Mouse (Mus musculus) embryo, embryonic 10 days (tissue): Measurements from ENCODE around the gene Tmem123.

Experiments used
- DNase-seq: peaks from one replicate; pipeline ENCODE4 v3.0.0-alpha.2; 2015; ENCODE audit warnings: low spot score

The Tmem123 gene

DNA sequence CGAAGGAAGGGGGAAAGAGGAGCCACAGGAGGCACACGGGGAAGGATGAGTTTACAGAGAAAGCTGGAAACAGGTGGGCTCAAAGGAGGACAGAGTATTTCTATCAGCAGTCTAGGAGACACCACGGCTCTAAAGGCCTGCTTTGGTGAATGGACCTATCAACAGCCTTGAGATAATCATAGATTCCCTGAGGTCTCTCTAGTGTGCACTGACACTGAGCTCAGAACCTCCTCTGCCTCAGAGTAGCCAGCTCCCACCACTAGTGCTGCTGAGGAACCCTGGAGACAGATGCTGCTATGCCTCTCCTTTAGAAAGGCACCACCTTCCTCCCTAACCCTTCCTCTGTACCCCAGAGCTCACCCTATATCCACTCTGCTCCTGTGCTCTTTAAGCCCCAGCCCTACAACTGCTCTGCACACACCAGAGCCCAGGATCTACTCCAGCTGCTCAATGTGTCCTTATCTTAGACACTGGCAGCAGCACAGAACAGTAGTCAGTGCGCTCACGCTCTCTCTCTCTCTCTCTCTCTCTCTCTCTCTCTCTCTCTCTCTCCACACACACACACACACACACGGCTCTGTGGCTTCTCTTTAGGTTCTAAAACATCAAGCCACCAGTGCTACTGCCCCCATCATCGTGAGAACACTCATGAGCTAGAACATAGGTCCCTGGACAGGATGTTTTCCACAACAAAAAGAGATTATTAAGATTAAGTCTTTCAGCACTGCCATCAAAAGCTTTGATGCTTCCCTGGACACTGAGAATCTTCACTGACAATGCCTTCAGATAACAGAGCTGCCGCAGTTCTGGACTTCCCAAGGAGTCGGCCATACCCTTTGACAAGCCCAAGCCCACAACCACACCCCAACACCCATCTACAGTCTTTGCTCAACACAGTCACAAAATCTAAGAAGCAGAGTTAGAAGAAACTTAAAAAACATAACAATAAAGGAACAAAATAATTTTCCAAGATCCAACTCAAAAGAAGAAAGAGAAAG, 66.0 kb downstream of the Tmem123 start:
- DNase-seq, result no peak

DNA sequence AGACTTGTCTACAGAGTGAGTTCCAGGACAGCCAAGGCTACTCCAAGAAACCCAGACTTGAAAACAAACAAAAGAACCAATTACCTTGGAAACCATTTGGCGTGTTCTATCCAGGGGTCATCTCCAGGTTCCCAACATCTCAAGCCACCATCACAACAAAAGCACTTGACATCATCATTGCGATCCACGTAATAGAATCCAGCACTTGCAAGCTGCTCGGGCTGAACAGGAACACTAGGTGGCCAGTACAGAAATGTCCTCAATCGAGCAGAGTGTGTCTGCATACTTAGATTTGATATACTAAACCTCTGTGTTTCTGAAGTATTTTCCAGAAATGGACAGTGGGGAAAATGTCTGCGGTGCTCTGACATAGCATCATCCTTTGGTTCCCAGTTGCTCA, 69.6 kb downstream of the Tmem123 start:
- no peak for DNase-seq

DNA sequence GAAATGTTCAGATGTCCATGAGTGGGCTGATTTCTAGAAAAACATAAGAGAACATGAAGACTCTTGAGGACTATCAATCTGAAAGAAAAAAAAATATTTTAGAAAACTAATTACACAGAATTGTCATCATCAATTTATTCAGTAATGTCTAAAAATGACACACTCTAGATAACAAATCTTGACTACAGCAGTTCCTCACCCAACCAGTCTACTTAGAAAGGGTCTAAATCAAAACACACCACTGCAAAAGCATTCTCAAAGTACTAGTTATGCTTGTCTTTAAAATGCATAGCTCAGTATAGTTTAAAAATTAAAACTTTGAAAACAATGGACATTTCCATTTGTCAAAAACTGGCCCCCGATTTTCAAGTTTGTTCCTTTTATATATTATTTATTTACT, 71.5 kb downstream of the Tmem123 start:
- no peak for DNase-seq

DNA sequence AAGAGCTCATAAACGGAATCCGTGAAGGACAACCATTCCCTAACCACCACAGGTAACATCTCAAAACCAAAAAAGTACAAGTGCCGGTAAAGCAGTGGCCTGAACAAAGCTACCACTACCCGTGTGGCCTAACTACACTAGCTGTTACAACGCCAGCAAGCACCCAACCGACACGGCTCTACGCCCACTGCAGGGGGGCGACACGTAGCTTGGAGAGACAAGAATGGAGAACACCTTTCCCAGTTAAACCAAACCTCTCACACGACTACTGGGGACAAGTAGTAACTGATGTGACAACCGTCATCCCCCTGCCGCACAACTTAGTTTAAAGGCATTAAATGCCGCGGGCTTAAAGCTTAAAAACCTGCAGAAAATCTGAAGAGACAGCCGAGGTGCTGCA, 72.5 kb downstream of the Tmem123 start:
- peak; percentile 78 for DNase-seq

DNA sequence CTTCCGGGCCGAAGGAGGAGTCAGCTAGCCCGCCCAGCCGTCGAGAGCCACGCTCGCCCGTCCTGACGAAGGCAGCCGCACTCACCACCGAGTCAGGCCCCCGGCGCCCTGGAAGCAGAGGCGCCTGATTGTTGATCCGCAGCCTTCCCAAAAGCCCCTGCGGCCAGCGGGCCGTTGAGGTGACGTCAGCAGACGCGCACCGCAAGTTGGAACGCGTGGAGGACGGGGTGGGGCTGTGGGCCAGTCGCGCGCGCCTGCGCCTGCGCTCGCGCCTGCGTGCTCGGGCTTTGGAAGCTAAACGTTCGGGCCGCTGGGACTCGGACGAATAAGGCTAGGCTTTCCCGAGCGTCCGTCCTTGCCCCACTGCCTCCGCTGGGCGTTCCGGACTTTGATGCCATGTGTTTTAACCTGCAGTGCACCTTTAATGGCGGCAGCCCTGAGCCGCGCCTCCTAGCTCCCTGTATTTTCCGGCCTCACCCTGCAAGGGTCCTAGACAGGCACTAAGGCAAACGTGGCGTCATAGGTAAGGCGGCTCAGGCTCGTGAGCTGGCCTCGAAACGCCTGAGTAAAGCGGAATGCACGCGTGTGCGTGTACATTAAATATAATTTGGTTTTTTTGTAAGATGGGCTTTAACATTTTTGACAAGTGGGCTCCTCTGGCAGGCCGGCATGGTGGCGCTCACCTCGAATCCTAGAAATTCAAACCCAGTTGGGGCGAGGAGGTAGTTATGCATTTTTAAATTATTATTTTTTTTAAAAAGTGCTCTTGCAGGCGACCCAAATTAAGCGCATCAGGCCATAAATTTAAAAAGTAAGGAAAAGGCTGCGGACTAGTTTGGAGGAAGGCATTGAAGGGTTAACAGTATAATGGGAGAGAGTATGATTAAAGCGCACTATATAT, 73.3 kb downstream of the Tmem123 start, which contains the start of gene Birc2:
Gene Birc2 (minus strand): TSS at position 160 of the 901 bp plus-strand sequence.
- peak; percentile 97 for DNase-seq

DNA sequence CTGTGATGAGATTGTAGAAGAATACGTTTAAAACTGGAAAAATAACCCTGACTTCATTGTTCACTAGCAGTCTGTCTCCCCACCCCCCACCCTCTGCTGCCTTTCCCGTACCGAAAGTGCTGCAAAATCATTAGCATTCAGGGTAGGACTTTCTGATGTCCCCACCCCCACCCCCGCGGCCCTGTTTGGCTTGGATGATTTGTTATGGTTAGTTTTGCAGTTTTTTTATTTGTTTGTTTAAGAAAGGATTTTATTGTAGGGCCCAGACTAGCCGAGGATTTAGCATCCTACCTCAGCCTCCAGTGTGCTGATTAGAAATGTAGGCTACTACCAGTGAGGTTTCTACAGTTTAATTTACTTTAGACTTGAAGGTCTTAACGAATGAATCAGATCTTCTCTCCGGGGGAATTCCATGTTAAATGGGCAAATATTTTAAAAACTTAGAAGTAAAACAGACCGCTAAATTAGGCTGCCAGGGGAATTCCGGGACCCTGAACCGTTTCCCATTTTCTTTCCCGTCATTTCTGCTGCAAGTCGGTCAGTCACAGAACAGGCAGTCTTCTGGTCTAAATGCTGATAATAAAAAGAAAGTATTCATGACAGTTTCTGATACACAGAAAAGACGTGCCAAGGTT, 74.1 kb downstream of the Tmem123 start:
- no peak for DNase-seq

DNA sequence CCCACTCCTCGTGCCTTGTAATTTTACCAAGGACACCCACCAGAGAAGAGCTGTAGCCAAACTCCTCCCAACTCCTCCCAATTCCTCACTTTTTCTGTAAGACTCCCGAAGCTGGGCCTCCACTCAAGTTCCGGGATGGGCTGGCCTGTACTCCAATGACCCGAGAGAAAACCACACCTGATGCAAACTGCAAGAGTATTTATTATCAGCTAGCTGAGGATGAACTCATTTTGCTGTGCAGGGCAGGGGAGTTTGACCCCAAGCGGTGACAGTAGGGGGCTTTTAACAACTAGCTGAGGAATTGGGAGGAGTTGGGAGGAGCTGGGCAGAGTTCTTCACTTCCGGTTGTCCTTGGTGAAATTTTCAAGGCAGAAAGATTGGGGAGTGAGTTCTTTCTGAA, 77.4 kb downstream of the Tmem123 start:
- no peak for DNase-seq
